Comparison of ENCODE assay signal across 8 mouse cellular contexts in genomic region chr10:81025047-81025621, GRCm38 (mm10). TPM values are rescaled to one million over a fixed set of nuclear protein-coding genes. Genes with fewer than 3 reads are reported as not detected.
DNase-seq lines count a peak whose midpoint lies in the region; ATAC-seq and TF ChIP-seq lines count a peak whose summit lies in the region.

No protein-coding gene starts in this region.

- no peak for ATAC-seq in intestine, postnatal 0 days
- ATAC-seq in stomach, embryonic 15.5 days (ENCODE audit: insufficient read depth, low FRiP score, low read depth) = no peak
- ATAC-seq in CD4-positive, CD25-positive, alpha-beta regulatory T cell, adult 4 months = no peak

- no peak for TF ChIP-seq CTCF in intestine, postnatal 0 days (IDR thresholded peaks at IDR 0.05; ENCODE audit: low read depth)

- WGBS in intestine, postnatal 0 days = 2% methylated on average over 42 of the region's 43 CpGs
- WGBS in stomach, embryonic 15.5 days = 2% methylated on average over 42 of the region's 43 CpGs

- peaks cover 32% of the 10 kb centered on the region for H3K27me3 ChIP-seq in intestine, postnatal 0 days (replicated peaks; ENCODE audit: control insufficient read depth, insufficient read depth, low read length)
- H3K27me3 ChIP-seq in stomach, embryonic 15.5 days (replicated peaks) = peaks cover 42% of the 10 kb centered on the region

- no peaks in the 10 kb centered on the region for H3K9me3 ChIP-seq in intestine, postnatal 0 days (ENCODE audit: control insufficient read depth)
- no peaks in the 10 kb centered on the region for H3K9me3 ChIP-seq in stomach, embryonic 15.5 days

- H3K9ac ChIP-seq in intestine, postnatal 0 days (ENCODE audit: low read depth, low read length) = no peak overlapping the region
- H3K9ac ChIP-seq in stomach, embryonic 15.5 days = no peak overlapping the region

- peak; percentile 15 for DNase-seq in embryo, embryonic 10.5 days (ENCODE audit: low spot score)
- DNase-seq in embryo, embryonic 9.5 days (ENCODE audit: extremely low spot score) = no peak
- peak; percentile 72 for DNase-seq in testis, postnatal 10 days (ENCODE audit: low spot score)
- DNase-seq in testis, postnatal 14 days (ENCODE audit: low spot score) = no peak
- no peak for DNase-seq in thymus, postnatal 4 days

- no peak overlapping the region for H3K27ac ChIP-seq in intestine, postnatal 0 days (ENCODE audit: low read depth, low read length)
- no peak overlapping the region for H3K27ac ChIP-seq in stomach, embryonic 15.5 days

- peak overlapping the region; percentile 52 for H3K4me2 ChIP-seq in intestine, postnatal 0 days (replicated peaks; ENCODE audit: low read depth)
- H3K4me2 ChIP-seq in stomach, embryonic 15.5 days = peak overlapping the region; percentile 54

- H3K4me3 ChIP-seq in intestine, postnatal 0 days (ENCODE audit: low read depth, low read length) = peak overlapping the region; percentile 25
- H3K4me3 ChIP-seq in stomach, embryonic 15.5 days (replicated peaks) = peak overlapping the region; percentile 28

- H3K36me3 ChIP-seq in intestine, postnatal 0 days (ENCODE audit: control insufficient read depth, insufficient read depth) = 0 out of 2 replicates have a peak, but pooled peaks cover 3% of the 10 kb centered on the region
- H3K36me3 ChIP-seq in stomach, embryonic 15.5 days = no peaks in the 10 kb centered on the region

- no peaks in the 10 kb centered on the region for H3K4me1 ChIP-seq in intestine, postnatal 0 days (replicated peaks; ENCODE audit: control insufficient read depth, insufficient read depth, low read length)
- 0 out of 2 replicates have a peak, but pooled peaks cover 5% of the 10 kb centered on the region for H3K4me1 ChIP-seq in stomach, embryonic 15.5 days

RNA-seq across cellular contexts. Expression of gene Diras1, which starts 0.3 kb away (rescaled TPM):
- 0.43 and 0.91 TPM in 2 replicates for polyA plus RNA-seq in intestine, postnatal 0 days (2015; fragmentation: Nextera tagmentation; extraction: Ambion mirVana)
- polyA plus RNA-seq in stomach, embryonic 15.5 days (2015; fragmentation: Nextera tagmentation; extraction: Ambion mirVana) = 0.73 and 1.1 TPM in 2 replicates
- polyA plus RNA-seq in CD4-positive, CD25-positive, alpha-beta regulatory T cell, adult 4 months (2017; shearing (Covaris generic)) = not detected

RNA-seq across cellular contexts. Expression of gene Gng7, which starts 10.4 kb away (rescaled TPM):
- 0.81 and 1.2 TPM in 2 replicates for polyA plus RNA-seq in intestine, postnatal 0 days (2015; fragmentation: Nextera tagmentation; extraction: Ambion mirVana)
- 4.8 and 4.9 TPM in 2 replicates for polyA plus RNA-seq in stomach, embryonic 15.5 days (2015; fragmentation: Nextera tagmentation; extraction: Ambion mirVana)
- polyA plus RNA-seq in CD4-positive, CD25-positive, alpha-beta regulatory T cell, adult 4 months (2017; shearing (Covaris generic)) = under 1 TPM in 1 of 2 experiments, not detected in 1; 0.54 TPM

RNA-seq across cellular contexts. Expression of gene Slc39a3, which starts 12.1 kb away (rescaled TPM):
- polyA plus RNA-seq in intestine, postnatal 0 days (2015; fragmentation: Nextera tagmentation; extraction: Ambion mirVana) = 10.5 and 11.1 TPM in 2 replicates
- 17.7 and 17.9 TPM in 2 replicates for polyA plus RNA-seq in stomach, embryonic 15.5 days (2015; fragmentation: Nextera tagmentation; extraction: Ambion mirVana)
- polyA plus RNA-seq in CD4-positive, CD25-positive, alpha-beta regulatory T cell, adult 4 months (2017; shearing (Covaris generic)) = 1 to 10 TPM; 3.3 to 4.7 TPM

RNA-seq across cellular contexts. Expression of gene Sgta, which starts 34.8 kb away (rescaled TPM):
- 119 and 124 TPM in 2 replicates for polyA plus RNA-seq in intestine, postnatal 0 days (2015; fragmentation: Nextera tagmentation; extraction: Ambion mirVana)
- polyA plus RNA-seq in stomach, embryonic 15.5 days (2015; fragmentation: Nextera tagmentation; extraction: Ambion mirVana) = 159 and 163 TPM in 2 replicates
- 100 to 1,000 TPM in 1 of 2 experiments, 10 to 100 TPM in 1; 78.9 to 148 TPM for polyA plus RNA-seq in CD4-positive, CD25-positive, alpha-beta regulatory T cell, adult 4 months (2017; shearing (Covaris generic))

RNA-seq across cellular contexts. Expression of gene Thop1, which starts 44.7 kb away (rescaled TPM):
- 11.6 and 12.0 TPM in 2 replicates for polyA plus RNA-seq in intestine, postnatal 0 days (2015; fragmentation: Nextera tagmentation; extraction: Ambion mirVana)
- 56.9 and 57.9 TPM in 2 replicates for polyA plus RNA-seq in stomach, embryonic 15.5 days (2015; fragmentation: Nextera tagmentation; extraction: Ambion mirVana)
- 1 to 10 TPM; 2.0 to 2.5 TPM for polyA plus RNA-seq in CD4-positive, CD25-positive, alpha-beta regulatory T cell, adult 4 months (2017; shearing (Covaris generic))

Comparison
In these comparisons a context has a peak if more than half of its experiments do, and no peak if none do; other contexts are left out.
1. DNase-seq: peak in embryo, embryonic 10.5 days (single experiment) and testis, postnatal 10 days (single experiment); none in embryo, embryonic 9.5 days (single experiment), testis, postnatal 14 days (single experiment) and thymus, postnatal 4 days (single experiment).